Mouse (Mus musculus) liver, postnatal 0 days (tissue): ENCODE results near the gene Pitpnb. TPM values are rescaled to one million over a fixed set of nuclear protein-coding genes. Genes with fewer than 3 reads are reported as not detected.
A peak's percentile ranks its signal among the peaks of the same experiment; 100 is the strongest.

Source experiments
- ATAC-seq: fragments of 200-750 bp; cut with Nextera tagmentation; 2 replicates; pipeline ENCODE4 v1.8.0; 2017; ENCODE audit warnings: mild to moderate bottlenecking, moderate library complexity
- DNase-seq: peaks from one replicate; pipeline ENCODE4 v3.0.0-alpha.2; 2016
- H3K27ac ChIP-seq: fragments of 300-500 bp; sonication (generic); 2 replicates; pipeline ENCODE4 v1.5.1; 2014; ENCODE audit warnings: antibody characterized with exemption, moderate library complexity, mild to moderate bottlenecking, low read depth
- H3K27me3 ChIP-seq: fragments of 300-500 bp; sonication (generic); 2 replicates; pipeline ENCODE4 v1.6.1; 2014; ENCODE audit warnings: low read length, control low read depth, mixed read lengths; ENCODE audit not compliant: insufficient read depth
- H3K36me3 ChIP-seq: fragments of 300-500 bp; sonication (generic); replicated peaks from 2 replicates; pipeline ENCODE4 v1.6.1; 2014; ENCODE audit warnings: mild to moderate bottlenecking, control low read depth, low read length, moderate library complexity, mixed read lengths; ENCODE audit not compliant: insufficient read depth
- H3K4me1 ChIP-seq: fragments of 300-500 bp; sonication (generic); 2 replicates; pipeline ENCODE4 v1.6.1; 2014; ENCODE audit warnings: antibody characterized with exemption, mild to moderate bottlenecking, control low read depth; ENCODE audit not compliant: insufficient read depth
- H3K4me2 ChIP-seq: fragments of 300-500 bp; sonication (generic); 2 replicates; pipeline ENCODE4 v1.6.1; 2014; ENCODE audit warnings: low read depth, mild to moderate bottlenecking, low read length, moderate library complexity, mixed read lengths
- H3K4me3 ChIP-seq: fragments of 300-500 bp; sonication (generic); 2 replicates; pipeline ENCODE4 v1.5.1; 2014; ENCODE audit warnings: low read depth, low read length
- H3K9ac ChIP-seq: fragments of 300-500 bp; sonication (generic); replicated peaks from 2 replicates; pipeline ENCODE4 v1.6.1; 2014; ENCODE audit warnings: mild to moderate bottlenecking, moderate library complexity
- H3K9me3 ChIP-seq: fragments of 300-500 bp; sonication (generic); 2 replicates; pipeline ENCODE4 v1.6.1; 2016; ENCODE audit warnings: mild to moderate bottlenecking, control low read depth, low read length, mixed read lengths
- CTCF ChIP-seq: sonication (generic); IDR thresholded peaks from 2 replicates; pipeline ENCODE4 v1.5.1; 2016; ENCODE audit warnings: antibody characterized with exemption, low read depth
- EP300 ChIP-seq: IDR thresholded peaks from 2 replicates; pipeline ENCODE4 v1.6.1; 2016; ENCODE audit warnings: antibody characterized with exemption, low read depth, mild to moderate bottlenecking
- WGBS: fragments of 180-500 bp; shearing (Covaris S2); extraction: QIAGEN DNeasy Blood & Tissue Kit; methylation state at CpG from one replicate; pipeline ENCODE4 v1.1.7; 2014; ENCODE audit not compliant: insufficient replicate concordance; 5-methylcytosine and 5-hydroxymethylcytosine counted together
- polyA plus RNA-seq: library from polyadenylated mRNA; unstranded; fragments of >200 nt; fragmentation: Nextera tagmentation; extraction: Ambion mirVana; gene quantifications from 2 replicates; pipeline ENCODE4 v1.2.1, GENCODE M21; 2015

The Pitpnb gene
- polyA plus RNA-seq, 1 experiment from 2014 or later, result 40.2 TPM

DNA sequence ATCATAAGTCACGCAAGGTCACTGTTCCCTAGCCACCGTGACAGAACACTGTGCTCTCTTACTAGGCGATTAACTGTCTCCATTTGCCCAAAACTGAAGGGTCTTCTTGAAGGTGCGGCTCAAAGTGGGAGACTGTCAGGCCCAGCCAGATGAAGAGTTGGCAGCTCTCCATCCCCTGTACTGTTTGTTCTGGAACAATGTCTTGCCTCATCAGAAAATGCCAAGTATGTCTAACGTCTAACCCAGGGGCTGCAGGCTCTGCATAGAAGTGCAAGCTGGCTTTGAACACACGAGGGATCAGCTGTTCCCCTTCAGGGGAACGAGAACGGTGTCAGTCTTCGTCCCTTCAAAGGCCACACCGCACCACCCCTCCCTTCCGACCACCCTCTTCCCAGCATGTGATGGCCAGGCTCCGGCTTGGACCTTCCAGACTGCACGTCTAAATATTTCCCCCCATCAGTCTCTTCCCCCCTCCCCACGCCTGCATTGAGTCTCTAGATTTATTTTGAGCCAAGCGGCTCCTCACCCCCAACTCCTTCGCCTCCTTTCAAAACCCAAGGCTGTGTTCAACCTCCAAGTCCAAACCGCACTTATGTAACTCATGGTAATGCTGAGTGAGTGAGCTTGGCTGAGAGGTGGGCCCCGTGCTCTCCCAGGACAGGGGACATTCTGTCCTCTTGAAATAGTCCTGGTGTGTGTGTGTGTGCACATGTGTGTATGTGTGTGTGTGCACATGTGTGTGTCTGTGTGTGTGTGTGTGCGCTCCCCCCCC, 71.5 kb downstream of the Pitpnb start:
- Histone ChIP-seq H3K36me3 (no peaks in the 10 kb centered on the region), H3K9me3 (no peaks in the 10 kb centered on the region), H3K4me2 (no peak overlapping the region), H3K27ac (no peak overlapping the region), H3K4me1 (no peaks in the 10 kb centered on the region), H3K27me3 (0 out of 2 replicates have a peak, but pooled peaks cover 4% of the 10 kb centered on the region), H3K9ac (no peak overlapping the region), H3K4me3 (no peak overlapping the region)
- TF ChIP-seq EP300 (no peak), CTCF (no peak)
- DNase-seq, result no peak
- WGBS, result 79% methylated on average over 19 of the region's 19 CpGs
- no peak for ATAC-seq

DNA sequence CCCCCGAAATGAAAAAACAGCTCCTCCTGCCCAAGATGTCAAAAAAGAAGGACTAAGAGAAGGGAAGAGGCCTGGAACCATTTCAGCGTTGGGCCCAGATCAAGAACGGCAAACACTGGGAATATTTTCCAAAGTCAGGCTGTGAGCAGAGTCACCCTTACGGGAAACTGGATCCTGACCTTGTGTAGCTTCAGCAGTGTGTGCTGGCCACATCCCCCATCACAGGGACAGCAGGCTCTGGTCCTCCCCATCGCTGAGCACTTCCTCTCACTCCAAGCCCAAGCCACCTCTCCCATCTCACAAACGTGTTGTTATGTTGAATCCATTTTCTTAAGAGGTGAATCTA, 72.1 kb downstream of the Pitpnb start:
- TF ChIP-seq EP300 (no peak), CTCF (no peak)
- Histone ChIP-seq H3K9ac (no peak overlapping the region), H3K4me1 (no peaks in the 10 kb centered on the region), H3K36me3 (no peaks in the 10 kb centered on the region), H3K4me3 (no peak overlapping the region), H3K27me3 (no peaks in the 10 kb centered on the region), H3K4me2 (no peak overlapping the region), H3K27ac (no peak overlapping the region), H3K9me3 (no peaks in the 10 kb centered on the region)
- 74% methylated on average over 6 of the region's 6 CpGs for whole genome bisulfite sequencing
- ATAC-seq, result no peak
- DNase-seq, result no peak

DNA sequence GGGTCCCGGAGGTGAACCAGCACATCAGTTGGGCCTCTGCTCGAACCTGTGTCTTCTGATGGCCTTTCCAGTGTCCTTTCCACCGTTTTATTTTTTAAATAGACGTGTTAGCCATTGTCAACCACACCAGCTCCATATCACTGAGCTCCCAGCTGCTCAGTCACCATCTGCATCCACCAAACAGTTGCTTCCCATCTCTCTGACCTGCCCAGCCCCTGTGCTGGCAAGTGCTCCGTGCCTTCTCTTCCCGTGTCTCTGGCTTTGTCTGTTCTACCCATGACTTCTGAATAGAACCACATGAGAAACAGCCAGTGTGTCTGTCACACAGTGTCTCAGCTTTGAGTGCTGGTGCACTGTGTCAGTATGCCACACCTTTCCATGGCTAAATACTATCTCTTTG, 74.2 kb downstream of the Pitpnb start:
- DNase-seq, result no peak
- WGBS, result 70% methylated on average over 6 of the region's 6 CpGs
- H3K27me3 ChIP-seq, result no peaks in the 10 kb centered on the region
- no peak overlapping the region for H3K4me2 ChIP-seq
- no peak overlapping the region for H3K9ac ChIP-seq
- ATAC-seq, result no peak
- H3K27ac ChIP-seq, result no peak overlapping the region
- H3K4me3 ChIP-seq, result no peak overlapping the region
- TF ChIP-seq EP300 (no peak), CTCF (no peak)
- no peaks in the 10 kb centered on the region for H3K36me3 ChIP-seq
- 0 out of 2 replicates have a peak, but pooled peaks cover 2% of the 10 kb centered on the region for H3K4me1 ChIP-seq
- no peaks in the 10 kb centered on the region for H3K9me3 ChIP-seq

DNA sequence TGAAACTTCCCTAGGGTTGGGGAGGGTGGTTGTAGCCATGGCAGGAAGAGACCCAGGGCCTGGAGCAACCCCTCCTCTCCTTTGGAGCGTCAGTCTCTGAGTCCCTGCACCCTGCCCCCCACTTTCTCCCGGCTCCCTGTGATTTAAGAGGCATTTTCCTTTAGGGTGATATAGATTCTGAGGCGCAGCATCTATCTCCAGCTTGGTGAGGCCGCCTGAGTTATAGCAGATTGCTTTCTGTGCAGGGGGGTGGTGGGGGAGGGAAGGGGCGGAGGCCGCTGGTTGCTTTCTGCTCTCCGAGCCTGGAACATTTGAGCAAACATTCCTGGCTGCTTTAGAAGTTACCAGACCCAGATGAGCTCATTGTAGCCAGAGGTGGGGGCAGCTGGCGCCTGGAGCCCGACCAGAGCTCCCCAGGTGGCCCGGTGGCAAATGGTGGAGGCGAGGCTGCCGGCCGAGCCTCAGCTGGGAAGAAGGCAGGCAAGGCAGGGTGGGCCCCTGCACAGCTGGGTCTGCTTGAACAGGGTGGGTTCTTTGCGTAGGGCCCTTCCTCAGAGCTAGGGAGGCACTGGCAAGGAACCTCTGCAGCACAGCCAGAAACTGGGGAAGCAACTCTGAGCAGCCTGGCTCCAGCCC, 78.0 kb downstream of the Pitpnb start:
- Histone ChIP-seq H3K4me2 (no peak overlapping the region), H3K27me3 (0 out of 2 replicates have a peak, but pooled peaks cover 3% of the 10 kb centered on the region), H3K9ac (no peak overlapping the region), H3K9me3 (no peaks in the 10 kb centered on the region), H3K36me3 (no peaks in the 10 kb centered on the region), H3K4me1 (0 out of 2 replicates have a peak, but pooled peaks cover 2% of the 10 kb centered on the region), H3K4me3 (no peak overlapping the region), H3K27ac (no peak overlapping the region)
- DNase-seq (no peak), ATAC-seq (peak; percentile 57)
- WGBS, result 30% methylated on average over 14 of the region's 14 CpGs
- no peak for TF ChIP-seq EP300
- TF ChIP-seq CTCF, result no peak

DNA sequence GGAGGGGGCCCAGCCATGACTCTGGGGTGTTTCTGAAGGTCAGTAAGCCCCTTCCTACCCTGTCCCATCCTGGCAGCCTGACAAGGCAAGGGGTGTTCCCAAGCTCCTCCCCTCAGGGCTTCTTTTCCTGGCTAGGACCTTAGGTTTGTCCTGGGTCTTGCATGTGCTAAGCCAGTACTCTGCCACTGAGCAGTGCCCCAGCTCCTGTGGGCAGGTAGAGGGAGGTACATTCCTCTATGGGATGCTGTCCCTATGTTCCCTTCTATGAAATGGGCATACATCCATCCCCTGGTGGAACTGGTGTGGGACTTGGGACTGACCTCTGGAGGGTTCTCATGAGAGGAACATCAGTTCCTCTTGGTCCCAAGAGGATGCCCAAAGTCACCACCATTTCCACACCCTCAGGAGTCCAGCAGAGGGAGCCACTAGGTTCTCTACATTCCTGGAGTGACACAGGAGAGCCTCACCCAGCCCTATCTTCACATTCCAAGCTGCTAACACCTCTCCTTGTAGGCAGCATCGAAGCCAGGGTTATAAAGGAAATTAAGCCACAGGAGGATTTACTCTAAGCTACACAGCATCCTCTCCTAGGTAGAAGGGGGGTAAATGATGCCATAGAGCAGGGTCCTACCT, 79.0 kb downstream of the Pitpnb start:
- H3K27me3 ChIP-seq, result 0 out of 2 replicates have a peak, but pooled peaks cover 3% of the 10 kb centered on the region
- 5% methylated on average over 1 of the region's 1 CpGs for WGBS
- no peak for DNase-seq

DNA sequence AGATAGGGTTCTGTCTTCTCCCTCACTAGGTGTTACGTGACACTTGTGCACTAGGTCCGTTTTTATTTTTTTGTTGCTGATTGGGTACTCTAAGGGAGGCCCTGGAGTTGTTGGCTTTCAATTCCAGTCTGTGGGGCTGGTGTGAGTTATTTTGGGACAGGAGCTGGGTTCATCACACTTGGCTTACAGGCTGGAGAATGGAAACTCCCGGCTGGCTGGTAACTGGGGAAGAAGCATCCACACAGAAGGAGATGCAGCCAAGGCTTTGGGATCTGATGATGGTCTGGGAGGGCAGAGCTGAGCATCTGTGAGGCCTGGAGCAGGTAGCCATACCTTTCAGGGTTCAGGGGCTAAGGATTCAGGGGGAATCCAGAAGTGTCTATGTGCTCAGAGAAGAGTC, 80.1 kb downstream of the Pitpnb start:
- no peak overlapping the region for H3K4me3 ChIP-seq
- H3K4me2 ChIP-seq, result no peak overlapping the region
- H3K4me1 ChIP-seq, result 0 out of 2 replicates have a peak, but pooled peaks cover 2% of the 10 kb centered on the region
- H3K27ac ChIP-seq, result no peak overlapping the region
- WGBS, result 68% methylated on average over 3 of the region's 3 CpGs
- DNase-seq (no peak), ATAC-seq (no peak)
- H3K9ac ChIP-seq, result no peak overlapping the region
- H3K36me3 ChIP-seq, result no peaks in the 10 kb centered on the region
- peaks cover 11% of the 10 kb centered on the region for H3K27me3 ChIP-seq
- H3K9me3 ChIP-seq, result no peaks in the 10 kb centered on the region
- no peak for TF ChIP-seq EP300

More for the DNA sequence above, 79.0 kb downstream of the Pitpnb start:
- TF ChIP-seq EP300 (no peak), CTCF (peak; percentile 64)
- no peak overlapping the region for H3K9ac ChIP-seq
- 0 out of 2 replicates have a peak, but pooled peaks cover 2% of the 10 kb centered on the region for H3K4me1 ChIP-seq
- ATAC-seq, result no peak
- no peak overlapping the region for H3K27ac ChIP-seq
- no peaks in the 10 kb centered on the region for H3K9me3 ChIP-seq
- H3K4me2 ChIP-seq, result no peak overlapping the region
- H3K4me3 ChIP-seq, result no peak overlapping the region
- no peaks in the 10 kb centered on the region for H3K36me3 ChIP-seq
